Mouse (Mus musculus) lung, postnatal 0 days (tissue): ENCODE data around the gene Tfec. TPM values are rescaled to one million over a fixed set of nuclear protein-coding genes. Genes with fewer than 3 reads are reported as not detected.

ENCODE experiments used
- ATAC-seq: fragments of 200-750 bp; cut with Nextera tagmentation; 2 replicates; pipeline ENCODE4 v1.8.0; 2017; ENCODE audit warnings: moderate library complexity
- DNase-seq: peaks from one replicate; pipeline ENCODE4 v3.0.0-alpha.2; 2016; ENCODE audit warnings: low spot score
- H3K27ac ChIP-seq: fragments of 300-500 bp; sonication (generic); 2 replicates; pipeline ENCODE4 v1.5.1; 2014; ENCODE audit warnings: antibody characterized with exemption, mild to moderate bottlenecking, low read length, mixed read lengths
- H3K27me3 ChIP-seq: fragments of 300-500 bp; sonication (generic); replicated peaks from 2 replicates; pipeline ENCODE4 v1.6.1; 2014; ENCODE audit warnings: low read length, mixed read lengths; ENCODE audit not compliant: insufficient read depth
- H3K36me3 ChIP-seq: fragments of 300-500 bp; sonication (generic); 2 replicates; pipeline ENCODE4 v1.6.1; 2014; ENCODE audit warnings: low read length, mixed read lengths; ENCODE audit not compliant: insufficient read depth
- H3K4me1 ChIP-seq: fragments of 300-500 bp; sonication (generic); 2 replicates; pipeline ENCODE4 v1.6.1; 2014; ENCODE audit warnings: antibody characterized with exemption, low read depth, low read length, mixed read lengths; ENCODE audit not compliant: insufficient read depth
- H3K4me2 ChIP-seq: fragments of 300-500 bp; sonication (generic); replicated peaks from 2 replicates; pipeline ENCODE4 v1.6.1; 2014; ENCODE audit warnings: low read depth, mild to moderate bottlenecking, low read length, moderate library complexity, mixed read lengths
- H3K4me3 ChIP-seq: fragments of 300-500 bp; sonication (generic); 2 replicates; pipeline ENCODE4 v1.5.1; 2014; ENCODE audit warnings: low read depth, low read length
- H3K9ac ChIP-seq: fragments of 300-500 bp; sonication (generic); replicated peaks from 2 replicates; pipeline ENCODE4 v1.6.1; 2014; ENCODE audit warnings: low read depth, mild to moderate bottlenecking
- H3K9me3 ChIP-seq: fragments of 300-500 bp; sonication (generic); 2 replicates; pipeline ENCODE4 v1.6.1; 2016; ENCODE audit warnings: low read length, mixed read lengths
- CTCF ChIP-seq: IDR thresholded peaks from 2 replicates; pipeline ENCODE4 v1.5.1; 2016; ENCODE audit warnings: antibody characterized with exemption, mild to moderate bottlenecking
- EP300 ChIP-seq: IDR thresholded peaks from 2 replicates; pipeline ENCODE4 v1.6.1; 2016; ENCODE audit warnings: antibody characterized with exemption, mild to moderate bottlenecking, control low read depth
- WGBS: fragments of 180-500 bp; shearing (Covaris S2); extraction: QIAGEN DNeasy Blood & Tissue Kit; methylation state at CpG from one replicate; pipeline ENCODE4 v1.1.7; 2014; 5-methylcytosine and 5-hydroxymethylcytosine counted together
- polyA plus RNA-seq: library from polyadenylated mRNA; unstranded; fragments of >200 nt; fragmentation: Nextera tagmentation; extraction: Ambion mirVana; gene quantifications from 2 replicates; pipeline ENCODE4 v1.2.1, GENCODE M21; 2015

Gene Tfec
- polyA plus RNA-seq, 1 experiment from 2014 or later = 3.9 TPM

GRCm38 (mm10) chr6:16862050-16862449 is 36.2 kb downstream of the Tfec start:
- H3K27me3 ChIP-seq = no peaks in the 10 kb centered on the region
- DNase-seq (no peak), ATAC-seq (no peak)
- H3K27ac ChIP-seq = no peak overlapping the region
- 85% methylated on average over 3 of the region's 3 CpGs for WGBS
- TF ChIP-seq EP300 (no peak), CTCF (no peak)
- H3K4me3 ChIP-seq = no peak overlapping the region
- H3K4me1 ChIP-seq = no peaks in the 10 kb centered on the region
- no peaks in the 10 kb centered on the region for H3K36me3 ChIP-seq
- H3K9ac ChIP-seq = no peak overlapping the region
- no peak overlapping the region for H3K4me2 ChIP-seq
- no peaks in the 10 kb centered on the region for H3K9me3 ChIP-seq

GRCm38 (mm10) chr6:16855879-16856545 is 42.2 kb downstream of the Tfec start:
- ATAC-seq = no peak
- Histone ChIP-seq H3K4me3 (no peak overlapping the region), H3K4me2 (no peak overlapping the region), H3K9me3 (no peaks in the 10 kb centered on the region), H3K9ac (no peak overlapping the region), H3K4me1 (no peaks in the 10 kb centered on the region), H3K36me3 (no peaks in the 10 kb centered on the region), H3K27ac (no peak overlapping the region), H3K27me3 (no peaks in the 10 kb centered on the region)
- 71% methylated on average over 7 of the region's 7 CpGs for WGBS
- DNase-seq = no peak
- TF ChIP-seq EP300 = no peak
- no peak for TF ChIP-seq CTCF

GRCm38 (mm10) chr6:16854977-16855376 is 43.3 kb downstream of the Tfec start:
- Histone ChIP-seq H3K9ac (no peak overlapping the region), H3K27ac (no peak overlapping the region), H3K4me1 (no peaks in the 10 kb centered on the region), H3K36me3 (no peaks in the 10 kb centered on the region), H3K4me3 (no peak overlapping the region), H3K4me2 (no peak overlapping the region), H3K27me3 (no peaks in the 10 kb centered on the region), H3K9me3 (no peaks in the 10 kb centered on the region)
- ATAC-seq = no peak
- no peak for DNase-seq
- WGBS = 71% methylated on average over 9 of the region's 9 CpGs
- TF ChIP-seq CTCF (no peak), EP300 (no peak)

- H3K4me3 ChIP-seq = no peak overlapping the region
- no peak overlapping the region for H3K4me2 ChIP-seq
- no peaks in the 10 kb centered on the region for H3K36me3 ChIP-seq
- 87% methylated on average over 7 of the region's 7 CpGs for WGBS
- no peak overlapping the region for H3K9ac ChIP-seq
- no peak for DNase-seq
- ATAC-seq = no peak
- TF ChIP-seq EP300 (no peak), CTCF (no peak)
- no peaks in the 10 kb centered on the region for H3K9me3 ChIP-seq
- no peak overlapping the region for H3K27ac ChIP-seq
- H3K27me3 ChIP-seq = no peaks in the 10 kb centered on the region
- H3K4me1 ChIP-seq = no peaks in the 10 kb centered on the region
Observed at GRCm38 (mm10) chr6:16846521-16846920, 51.7 kb downstream of the Tfec start.

GRCm38 (mm10) chr6:16835631-16836030 is 62.6 kb downstream of the Tfec start:
- TF ChIP-seq EP300 = no peak
- H3K9me3 ChIP-seq = no peaks in the 10 kb centered on the region
- H3K27ac ChIP-seq = no peak overlapping the region
- DNase-seq = peak; percentile 53
- 52% methylated on average over 1 of the region's 1 CpGs for WGBS
- H3K4me3 ChIP-seq = no peak overlapping the region
- H3K4me1 ChIP-seq = no peaks in the 10 kb centered on the region
- H3K27me3 ChIP-seq = no peaks in the 10 kb centered on the region
- no peak for ATAC-seq
- H3K36me3 ChIP-seq = no peaks in the 10 kb centered on the region
- no peak overlapping the region for H3K4me2 ChIP-seq
- H3K9ac ChIP-seq = no peak overlapping the region

GRCm38 (mm10) chr6:16828304-16828703 is 69.9 kb downstream of the Tfec start:
- no peak overlapping the region for H3K4me3 ChIP-seq
- no peak for DNase-seq
- ATAC-seq = no peak
- no peaks in the 10 kb centered on the region for H3K4me1 ChIP-seq
- no peak overlapping the region for H3K4me2 ChIP-seq
- no peaks in the 10 kb centered on the region for H3K36me3 ChIP-seq
- no peak overlapping the region for H3K9ac ChIP-seq
- H3K27ac ChIP-seq = no peak overlapping the region
- TF ChIP-seq EP300 (no peak), CTCF (no peak)
- no peaks in the 10 kb centered on the region for H3K9me3 ChIP-seq
- H3K27me3 ChIP-seq = no peaks in the 10 kb centered on the region

GRCm38 (mm10) chr6:16821985-16822384 is 76.3 kb downstream of the Tfec start:
- H3K36me3 ChIP-seq = no peaks in the 10 kb centered on the region
- H3K4me2 ChIP-seq = no peak overlapping the region
- ATAC-seq (no peak), DNase-seq (no peak)
- TF ChIP-seq CTCF = no peak
- TF ChIP-seq EP300 = no peak
- H3K4me3 ChIP-seq = no peak overlapping the region
- no peaks in the 10 kb centered on the region for H3K9me3 ChIP-seq
- 46% methylated on average over 1 of the region's 1 CpGs for WGBS
- H3K9ac ChIP-seq = no peak overlapping the region
- H3K4me1 ChIP-seq = no peaks in the 10 kb centered on the region
- no peak overlapping the region for H3K27ac ChIP-seq
- H3K27me3 ChIP-seq = no peaks in the 10 kb centered on the region
